Mouse (Mus musculus) lung, adult 2 months (tissue): Measurements from ENCODE around the gene Hist2h3c1.

Experiments used
- CTCF ChIP-seq: fragments of 200-500 bp; IDR thresholded peaks from 2 replicates; pipeline ENCODE4 v1.5.1; 2011; ENCODE audit warnings: mild to moderate bottlenecking, low read length, control low read depth; ENCODE audit not compliant: insufficient read depth
- POLR2A ChIP-seq: fragments of 200-500 bp; IDR thresholded peaks from 2 replicates; pipeline ENCODE4 v1.6.1; 2011; ENCODE audit warnings: low read depth, mild to moderate bottlenecking, control low read depth, low read length, borderline replicate concordance; ENCODE audit errors: extremely low read depth

GRCm38 (mm10) chr3:96284457-96284856 lies 38.0 kb downstream of the Hist2h3c1 start:
- TF ChIP-seq CTCF (no peak), POLR2A (no peak)
